Mouse (Mus musculus) 416B (cell line): ENCODE data around the gene Tapbpl.

ENCODE experiments used
- DNase-seq: peaks from one replicate; pipeline ENCODE4 v3.0.0; 2011; ENCODE audit warnings: low read depth

The Tapbpl gene

GRCm38 (mm10) chr6:125239547-125239946 is 7.9 kb upstream of the Tapbpl start:
- no peak for DNase-seq

DNA sequence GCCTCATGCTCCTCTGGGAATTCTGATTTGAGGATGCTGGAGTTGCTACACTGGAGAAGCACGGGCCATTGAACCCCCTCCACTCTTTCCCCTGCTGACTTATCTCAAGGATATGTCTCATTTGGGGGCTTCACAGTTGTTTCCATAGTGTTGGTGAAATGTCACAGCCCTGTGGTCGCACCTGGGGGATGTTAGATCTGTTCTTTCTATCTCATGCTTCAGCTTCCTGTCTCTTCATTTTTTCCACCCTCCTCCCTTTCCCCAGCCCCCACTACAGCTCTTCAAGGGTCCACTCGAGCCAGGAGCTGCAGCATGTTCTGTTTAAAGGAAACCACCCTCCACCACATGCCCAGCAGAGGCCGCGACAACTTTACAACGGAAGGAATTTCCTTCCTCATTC is 6.7 kb upstream of the Tapbpl start:
- DNase-seq, result peak; percentile 37

GRCm38 (mm10) chr6:125237421-125237820 is 5.8 kb upstream of the Tapbpl start:
- DNase-seq, result no peak

DNA sequence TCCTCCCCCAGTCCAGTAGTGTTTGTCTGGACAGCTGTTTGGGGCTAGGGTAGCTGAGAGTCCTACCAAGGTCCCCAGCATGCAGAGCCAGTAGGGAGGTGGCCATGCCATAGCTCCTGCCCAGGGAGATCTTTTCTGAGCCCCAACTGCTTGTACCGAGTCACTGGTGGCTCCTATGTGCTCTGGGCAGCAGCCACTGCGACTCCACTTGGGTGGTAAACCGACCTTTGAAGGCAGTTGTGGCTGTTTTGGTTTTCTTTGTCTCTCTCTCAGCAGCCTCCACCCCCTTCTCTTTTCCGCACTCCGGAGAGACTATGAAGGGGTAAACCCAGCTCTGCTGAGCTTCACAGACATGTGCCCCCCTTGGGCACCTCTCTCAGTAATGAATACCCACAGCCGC is 5.1 kb upstream of the Tapbpl start, which contains the start of gene Cd27:
Gene Cd27, minus strand, starts transcription at position 229 of the 400 bp plus-strand sequence.
- no peak for DNase-seq

GRCm38 (mm10) chr6:125236341-125236740 is 4.7 kb upstream of the Tapbpl start:
- DNase-seq, result no peak

DNA sequence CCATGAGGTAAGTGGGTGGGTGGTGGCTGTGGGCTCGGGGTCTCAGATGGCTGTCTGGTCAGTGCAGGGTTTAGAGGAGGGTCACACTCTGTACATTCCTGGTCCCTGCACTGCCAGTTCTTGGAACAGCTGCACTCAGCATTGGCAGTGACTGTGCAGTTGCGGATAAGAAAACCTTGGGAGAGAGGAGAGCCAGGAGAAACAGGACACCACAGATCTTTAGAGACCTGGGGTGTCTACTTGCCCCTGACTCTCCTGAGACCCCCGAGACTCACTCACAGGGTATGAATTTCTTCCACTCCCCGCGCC is 2.8 kb upstream of the Tapbpl start:
- DNase-seq, result no peak

GRCm38 (mm10) chr6:125233816-125234519 is 2.3 kb upstream of the Tapbpl start:
- DNase-seq, result no peak

- peak; percentile 56 for DNase-seq
Observed at GRCm38 (mm10) chr6:125232516-125232915, 856 bp upstream of the Tapbpl start.

- DNase-seq, result peak; percentile 59
Observed at GRCm38 (mm10) chr6:125232045-125232437, 381 bp upstream of the Tapbpl start.

DNA sequence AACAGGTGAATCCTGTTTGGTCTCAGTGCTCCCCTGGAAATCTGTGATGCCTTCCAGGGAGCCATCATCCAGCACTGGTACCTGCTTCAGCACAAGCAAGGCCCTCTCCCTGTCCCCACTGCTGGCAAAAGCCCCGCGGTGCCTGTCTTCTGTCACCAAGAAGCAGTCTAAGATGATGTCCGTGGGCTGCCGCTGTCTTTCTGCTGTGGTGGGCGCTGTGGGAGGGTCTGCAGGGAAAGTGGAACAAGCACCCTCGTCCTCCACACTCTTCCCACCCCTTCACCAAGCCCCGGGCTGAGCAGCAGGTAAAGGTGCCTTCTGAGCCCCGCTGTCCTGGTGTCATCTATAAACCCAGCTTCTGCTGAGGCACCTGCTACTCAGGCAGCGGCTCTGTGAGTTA is 1.1 kb downstream of the Tapbpl start:
- DNase-seq, result no peak

GRCm38 (mm10) chr6:125225518-125226115 is 6.0 kb downstream of the Tapbpl start:
- peak; percentile 54 for DNase-seq

DNA sequence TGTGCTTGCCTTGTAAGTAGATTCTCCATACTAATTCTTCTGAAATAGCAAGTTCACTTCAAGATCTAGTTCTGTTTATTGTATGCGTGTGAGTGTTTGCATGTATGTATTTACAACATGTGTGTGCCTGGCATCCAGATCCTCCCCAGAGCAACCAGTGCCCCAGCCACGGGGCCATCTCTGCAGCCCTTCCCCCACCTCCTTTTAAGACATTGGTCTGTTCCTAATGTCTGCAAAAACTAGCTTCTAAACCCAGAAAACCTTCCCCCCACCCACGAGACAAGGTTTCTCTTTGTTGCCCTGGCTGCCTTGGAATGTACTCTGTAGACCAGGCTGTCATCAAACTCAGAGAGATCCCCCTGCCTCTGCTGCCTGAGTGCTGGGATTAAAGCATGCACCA is 9.1 kb downstream of the Tapbpl start:
- DNase-seq, result no peak

- no peak for DNase-seq
Observed at GRCm38 (mm10) chr6:125222146-125222545, 9.5 kb downstream of the Tapbpl start.

- no peak for DNase-seq
Observed at GRCm38 (mm10) chr6:125221115-125221745, 10.4 kb downstream of the Tapbpl start.

DNA sequence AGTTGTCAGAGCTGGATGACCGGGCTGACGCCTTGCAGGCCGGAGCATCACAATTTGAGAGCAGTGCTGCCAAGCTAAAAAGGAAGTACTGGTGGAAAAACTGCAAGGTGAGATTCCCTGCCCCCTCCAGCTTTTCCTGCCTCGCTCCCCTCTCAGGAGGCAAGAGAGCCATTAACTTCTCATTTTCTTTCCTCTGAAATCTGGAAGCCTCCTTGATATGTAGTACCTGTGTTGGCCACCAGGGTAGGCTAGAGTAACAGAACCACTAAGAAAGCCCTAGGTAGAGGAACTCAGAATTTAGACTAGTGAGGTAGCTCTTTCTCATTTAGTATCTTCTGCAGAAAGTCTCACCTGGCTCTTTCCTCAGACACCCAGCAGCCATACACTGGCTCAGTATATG is 12.7 kb downstream of the Tapbpl start:
- DNase-seq, result peak; percentile 80

DNA sequence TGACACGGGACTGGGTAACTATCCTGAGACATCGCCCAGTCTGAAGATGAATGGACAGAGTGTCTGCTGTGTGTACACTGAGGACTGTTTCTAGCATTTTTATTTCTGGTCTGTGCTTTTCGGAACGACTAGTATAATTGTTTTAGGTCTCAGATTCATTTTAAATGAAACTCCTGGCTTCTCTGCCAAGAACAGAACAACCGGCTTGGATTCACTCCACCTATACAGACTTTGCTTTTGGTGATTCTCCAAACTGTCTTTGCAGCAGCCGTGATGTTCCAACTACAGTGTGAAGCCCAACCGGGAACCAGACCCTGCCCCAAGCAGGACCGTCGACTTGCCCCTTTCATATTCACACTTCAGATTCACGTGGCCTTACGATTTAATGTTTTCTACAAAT is 13.8 kb downstream of the Tapbpl start:
- DNase-seq, result no peak

- peak; percentile 32 for DNase-seq
Observed at GRCm38 (mm10) chr6:125216898-125217297, 14.8 kb downstream of the Tapbpl start.

DNA sequence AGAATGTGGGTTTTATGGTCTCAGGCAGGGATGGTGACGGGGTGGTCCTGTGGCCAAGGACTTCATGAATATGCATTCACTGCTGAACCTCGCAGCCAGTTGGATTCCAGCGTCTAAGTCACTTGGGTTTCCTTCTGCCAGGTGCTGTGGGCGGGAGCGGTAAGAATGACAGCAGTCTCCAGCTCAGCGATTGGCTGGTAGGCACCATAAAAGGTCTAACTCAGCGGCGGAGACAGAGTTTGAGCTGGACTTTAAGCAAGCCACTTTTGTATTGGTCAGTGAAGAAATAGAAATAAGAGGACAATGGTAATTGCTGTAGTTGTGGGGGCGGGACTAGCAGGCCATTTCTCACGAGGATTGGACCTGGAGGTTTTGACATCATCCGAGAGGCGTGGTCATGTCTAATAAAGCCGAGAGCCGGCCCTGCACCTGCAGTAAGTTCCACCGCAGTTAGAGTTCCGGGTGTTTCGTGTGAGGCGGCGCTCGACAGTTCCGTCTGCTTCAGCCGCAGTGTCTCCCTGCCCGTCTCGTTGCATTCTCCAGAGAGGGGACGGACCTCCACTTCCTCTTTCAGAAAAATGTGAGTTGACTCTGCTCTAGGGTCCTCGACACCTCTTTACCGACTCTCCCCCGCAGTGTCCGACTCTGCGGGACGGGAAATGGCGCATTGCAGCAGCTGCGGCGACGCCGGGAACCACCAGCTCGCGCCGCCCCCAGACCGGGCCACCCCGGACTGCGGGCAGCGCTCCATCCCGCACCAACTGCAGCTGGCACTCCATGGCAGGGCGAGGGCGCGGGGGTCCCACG is 16.3 kb downstream of the Tapbpl start, which contains the start of gene Vamp1:
Gene Vamp1, plus strand, starts transcription at position 404 of the 807 bp plus-strand sequence.
- DNase-seq, result peak; percentile 99

DNA sequence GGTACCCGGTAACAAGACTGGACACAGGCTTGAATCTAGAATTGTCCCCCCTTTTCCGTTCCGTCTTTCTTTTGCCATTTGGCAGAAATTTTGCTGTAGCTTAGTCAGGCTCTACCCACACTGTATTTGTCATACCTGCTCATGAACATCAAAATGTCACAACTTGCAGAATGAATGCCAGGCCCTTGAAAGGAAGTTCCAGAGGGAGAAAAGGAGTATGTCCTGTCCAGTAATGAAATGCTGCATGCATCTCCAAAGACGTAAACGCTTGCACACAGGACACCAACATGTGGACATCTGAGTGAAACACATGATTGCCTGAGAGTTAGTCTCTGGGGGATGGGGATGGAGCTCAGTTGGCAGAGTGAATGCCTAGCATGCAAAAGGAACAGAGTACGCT is 17.9 kb downstream of the Tapbpl start:
- DNase-seq, result no peak

GRCm38 (mm10) chr6:125213129-125213528 is 18.5 kb downstream of the Tapbpl start:
- DNase-seq, result no peak

GRCm38 (mm10) chr6:125212621-125213020 is 19.0 kb downstream of the Tapbpl start:
- DNase-seq, result no peak

GRCm38 (mm10) chr6:125210436-125210835 is 21.2 kb downstream of the Tapbpl start:
- peak; percentile 36 for DNase-seq

- DNase-seq, result peak; percentile 16
Observed at GRCm38 (mm10) chr6:125197166-125197565, 34.5 kb downstream of the Tapbpl start.
